Mouse (Mus musculus): ENCODE data around the gene Tmem132a.

GRCm38 (mm10) chr19:10892201-10892600 lies 22.5 kb upstream of the Tmem132a start:
- TF ChIP-seq CTCF (IDR thresholded peaks at IDR 0.05) (no peak), POLR2A (IDR thresholded peaks at IDR 0.05; ENCODE audit: insufficient read depth, low read depth, low read length) (no peak)
